Mouse (Mus musculus): ENCODE results near the gene Phip.

Phip gene

DNA sequence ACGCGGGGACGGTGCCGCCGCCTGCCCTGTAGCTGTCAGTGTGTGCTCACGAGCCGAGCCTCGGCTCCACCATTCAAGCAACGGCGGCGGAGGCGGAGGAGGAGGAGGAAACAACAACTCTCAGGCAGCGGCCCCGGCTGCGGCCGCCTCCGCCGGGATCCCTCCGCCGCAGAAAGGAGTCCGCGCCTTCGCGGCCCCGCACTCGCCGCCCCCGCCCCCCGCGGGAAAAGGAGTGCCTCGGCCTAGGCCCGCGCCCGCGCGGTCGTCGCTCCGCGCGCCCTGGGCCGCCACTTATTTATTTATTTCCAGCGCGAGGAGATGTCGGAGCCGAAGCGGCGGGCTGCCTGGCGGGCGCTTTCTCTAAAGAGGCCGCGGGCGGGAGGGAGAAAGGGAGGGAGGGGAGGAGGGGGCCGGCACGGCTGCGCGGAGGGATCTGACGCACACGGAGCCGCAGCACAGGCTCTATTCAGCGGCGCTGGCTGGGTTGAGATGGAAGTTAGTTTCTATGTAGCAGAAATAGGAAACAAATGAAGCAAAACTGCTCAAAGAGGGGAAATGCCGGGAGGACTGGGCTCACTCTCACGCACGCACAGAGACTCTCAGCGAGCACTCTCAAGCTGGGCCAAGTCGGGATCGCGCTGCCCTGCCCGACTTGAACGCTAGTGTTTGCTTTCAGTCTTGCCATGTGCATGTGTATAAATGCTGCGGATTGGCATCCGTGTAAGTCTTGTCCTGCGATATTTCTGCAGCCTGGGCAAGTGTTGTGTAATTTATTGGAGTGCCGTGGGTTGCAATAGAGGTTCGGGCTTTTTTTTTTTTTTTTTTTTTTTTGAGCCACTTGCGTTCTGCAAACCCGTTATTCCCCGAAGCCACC is at the start of gene Phip:
Gene Phip, minus strand, starts transcription at position 175 of the 874 bp plus-strand sequence.
- DNase-seq (ENCODE audit: low read depth, low spot score): peak; percentile 95

- no peak for DNase-seq (ENCODE audit: low read depth, low spot score)
These were observed 48.4 kb upstream of the Phip start for GRCm38 (mm10) chr9:83023724-83024123.

- DNase-seq (ENCODE audit: low read depth, low spot score): no peak
These were observed 39.2 kb upstream of the Phip start for GRCm38 (mm10) chr9:83014516-83014915.

DNA sequence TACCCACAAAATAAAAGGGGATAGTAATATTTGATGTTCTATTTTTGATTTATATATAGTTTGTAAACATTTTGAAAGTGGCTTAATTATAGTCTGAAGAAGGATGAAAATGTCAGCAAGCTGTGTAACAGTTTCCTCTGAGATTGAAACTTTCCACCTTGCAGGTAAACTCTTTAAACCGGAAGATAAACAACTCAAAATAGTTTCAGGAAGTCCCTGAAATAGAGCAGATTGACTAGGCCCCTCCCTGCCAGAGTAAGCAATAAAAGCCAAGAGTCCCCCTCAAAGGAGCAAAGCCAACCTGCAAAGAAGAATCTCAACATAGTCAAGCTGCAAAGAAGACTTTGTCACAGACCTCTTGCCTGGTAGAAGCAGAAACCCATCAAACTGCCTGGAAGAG is 33.0 kb upstream of the Phip start:
- no peak for DNase-seq (ENCODE audit: low read depth, low spot score)

GRCm38 (mm10) chr9:83001342-83001741 is 26.0 kb upstream of the Phip start:
- no peak for DNase-seq (ENCODE audit: low read depth, low spot score)

- DNase-seq (ENCODE audit: low read depth, low spot score): no peak
These were observed 22.6 kb upstream of the Phip start for GRCm38 (mm10) chr9:82997765-82998500.

GRCm38 (mm10) chr9:82976936-82977335 is 1.6 kb upstream of the Phip start:
- no peak for DNase-seq (ENCODE audit: low read depth, low spot score)

- DNase-seq (ENCODE audit: low read depth, low spot score): no peak
These were observed 903 bp upstream of the Phip start for GRCm38 (mm10) chr9:82976219-82976618.

DNA sequence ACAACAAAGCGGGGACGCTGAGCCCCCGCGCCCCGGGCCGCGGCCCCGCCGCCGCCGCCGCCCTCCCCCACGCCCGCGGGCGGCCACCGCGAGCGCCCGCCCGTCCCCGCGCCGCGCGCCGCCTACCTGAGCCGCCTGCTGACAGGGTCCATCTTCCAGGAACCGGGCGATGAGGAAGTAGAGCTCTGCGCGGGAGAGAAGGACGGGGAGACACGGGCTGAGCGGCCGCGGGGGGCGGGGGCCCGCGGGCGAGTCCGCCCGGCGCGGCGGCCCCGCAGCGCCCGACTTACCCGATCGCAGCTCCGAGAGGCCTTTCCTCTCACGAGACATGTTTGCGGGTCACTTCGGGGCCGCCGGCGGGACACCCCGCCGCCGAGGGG is 364 bp downstream of the Phip start:
- DNase-seq (ENCODE audit: low read depth, low spot score): no peak

GRCm38 (mm10) chr9:82974187-82974861 is 992 bp downstream of the Phip start:
- peak; percentile 89 for DNase-seq (ENCODE audit: low read depth, low spot score)

DNA sequence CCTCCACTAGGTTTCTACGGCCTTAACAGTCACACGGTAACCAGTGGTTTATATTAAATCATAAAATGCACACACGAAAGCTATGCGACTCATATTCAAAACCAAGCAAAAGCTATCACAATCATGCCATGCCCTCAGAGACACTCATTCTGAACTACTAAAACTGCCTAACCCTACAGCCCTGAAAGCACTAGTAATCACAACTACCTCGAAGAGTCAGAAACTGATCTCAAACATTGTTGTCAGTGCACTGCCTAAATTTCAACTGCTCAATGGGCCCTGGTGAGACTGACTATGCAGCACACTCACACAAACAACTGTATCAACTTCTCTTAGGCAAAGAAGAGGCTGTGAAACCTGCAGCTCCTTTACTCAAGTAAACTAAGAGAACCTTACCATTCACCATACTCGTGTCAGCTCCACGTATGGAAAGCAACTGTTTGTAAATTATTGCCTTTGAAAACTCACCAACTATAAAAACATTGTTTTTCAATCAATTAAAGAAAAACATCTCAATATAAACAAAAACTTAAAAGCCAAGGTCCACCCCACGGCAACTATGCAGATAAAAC is 1.9 kb downstream of the Phip start:
- DNase-seq (ENCODE audit: low read depth, low spot score): no peak

- DNase-seq (ENCODE audit: low read depth, low spot score): no peak
These were observed 3.9 kb downstream of the Phip start for GRCm38 (mm10) chr9:82971433-82971832.

GRCm38 (mm10) chr9:82967076-82967621 is 8.2 kb downstream of the Phip start:
- DNase-seq (ENCODE audit: low read depth, low spot score): no peak

DNA sequence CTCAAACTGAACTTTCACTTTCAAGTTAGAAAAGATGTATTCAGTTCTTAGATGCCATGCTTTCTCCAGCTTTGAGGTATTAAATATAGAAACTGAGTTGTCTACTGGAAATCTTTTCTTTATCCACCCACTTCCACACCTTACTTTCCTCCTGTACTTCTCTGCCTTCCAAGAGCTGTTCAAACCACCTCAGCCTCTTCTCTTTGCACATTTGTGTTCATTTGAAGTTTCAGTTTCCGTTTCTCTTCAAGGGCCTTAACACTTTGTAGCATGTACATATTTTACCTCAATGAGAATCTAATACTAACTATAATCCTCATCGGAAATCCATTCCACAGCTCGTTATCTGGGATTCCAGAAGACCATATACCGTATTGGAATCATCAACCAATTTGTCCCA is 11.3 kb downstream of the Phip start:
- DNase-seq (ENCODE audit: low read depth, low spot score): no peak

DNA sequence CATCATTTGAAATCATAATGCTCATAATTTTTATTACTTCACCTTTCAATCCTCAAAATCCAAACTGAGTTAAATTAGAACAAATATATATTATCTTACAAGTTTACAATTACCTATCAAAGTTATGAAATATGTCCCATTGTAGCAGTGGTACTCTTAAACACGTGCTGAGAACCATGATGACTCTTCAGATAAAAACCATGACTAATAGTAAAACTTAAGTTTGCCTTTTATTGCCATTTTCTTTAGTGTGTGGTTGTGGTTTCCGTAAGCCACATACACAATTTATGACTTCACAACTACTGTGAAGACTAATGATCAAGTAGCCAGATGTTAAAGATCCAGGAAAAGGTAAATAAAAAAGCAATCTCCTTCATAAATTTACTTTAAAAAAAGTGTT is 14.0 kb downstream of the Phip start:
- no peak for DNase-seq (ENCODE audit: low read depth, low spot score)

DNA sequence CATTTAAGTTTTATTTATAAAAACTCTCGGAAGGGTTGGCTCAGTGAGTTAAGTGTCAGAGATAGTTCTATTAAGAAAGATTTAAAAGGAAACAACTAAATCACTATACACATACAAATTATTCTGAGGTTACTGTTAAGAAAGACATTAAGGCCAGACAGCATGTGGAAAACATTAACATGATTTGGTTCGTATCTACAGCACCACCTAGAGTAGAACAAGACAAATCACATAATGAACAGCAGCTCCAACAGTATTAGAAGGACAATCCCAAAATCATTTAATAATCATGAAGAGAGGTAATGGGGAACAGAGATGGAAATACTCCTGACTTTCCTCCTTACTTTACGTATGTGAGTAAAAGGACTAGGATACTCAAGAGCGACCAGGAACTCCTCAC is 20.0 kb downstream of the Phip start:
- no peak for DNase-seq (ENCODE audit: low read depth, low spot score)

DNA sequence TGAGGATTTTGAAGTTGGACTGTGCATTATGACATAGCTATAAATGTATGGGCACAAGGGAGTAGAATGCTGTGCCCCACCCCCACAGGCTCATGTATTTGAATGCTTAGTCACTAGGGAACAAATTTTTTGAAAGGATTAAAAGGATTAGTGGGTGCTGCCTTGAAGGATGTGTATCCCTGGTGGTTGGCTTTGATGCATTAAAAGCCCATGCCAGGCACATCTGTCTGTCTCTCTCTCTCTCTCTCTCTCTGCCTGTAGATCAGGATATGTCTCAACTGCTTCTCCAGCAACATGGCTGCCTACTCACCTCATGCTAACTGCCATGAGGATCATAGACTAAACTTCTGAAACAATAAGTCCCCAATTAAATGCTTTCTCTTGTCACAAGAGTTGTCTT is 23.0 kb downstream of the Phip start:
- DNase-seq (ENCODE audit: low read depth, low spot score): no peak

DNA sequence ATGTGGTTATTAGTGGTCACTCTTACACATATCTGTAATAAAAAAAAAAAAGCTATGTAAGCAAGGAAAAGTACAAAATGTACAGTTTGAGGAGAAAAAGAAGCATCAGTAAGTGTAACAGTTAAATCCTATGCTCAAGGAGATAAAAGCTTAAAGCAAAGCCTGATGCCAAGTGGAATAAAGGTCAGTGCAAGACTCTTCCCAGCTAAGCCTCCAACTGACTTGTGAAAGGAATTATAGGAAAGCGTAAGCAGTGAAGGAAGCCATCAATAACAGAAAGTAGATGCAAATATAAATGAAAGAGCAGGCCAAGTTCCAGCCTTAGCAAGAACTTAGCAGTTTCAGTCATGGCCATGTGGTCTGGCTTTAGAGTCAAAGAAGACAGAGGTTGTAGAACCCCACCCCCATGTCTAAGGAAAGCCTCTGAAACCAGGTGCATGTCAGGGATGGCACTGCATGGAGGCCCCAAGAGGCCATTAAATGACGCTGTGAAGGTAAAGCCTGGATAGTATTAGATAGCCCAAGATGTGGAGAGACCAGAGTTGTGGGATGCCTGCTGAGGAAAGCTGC is 23.8 kb downstream of the Phip start:
- no peak for DNase-seq (ENCODE audit: low read depth, low spot score)

GRCm38 (mm10) chr9:82907246-82907645 is 68.1 kb downstream of the Phip start:
- DNase-seq (ENCODE audit: low read depth, low spot score): no peak

GRCm38 (mm10) chr9:82888645-82889044 is 86.7 kb downstream of the Phip start:
- DNase-seq (ENCODE audit: low read depth, low spot score): no peak

DNA sequence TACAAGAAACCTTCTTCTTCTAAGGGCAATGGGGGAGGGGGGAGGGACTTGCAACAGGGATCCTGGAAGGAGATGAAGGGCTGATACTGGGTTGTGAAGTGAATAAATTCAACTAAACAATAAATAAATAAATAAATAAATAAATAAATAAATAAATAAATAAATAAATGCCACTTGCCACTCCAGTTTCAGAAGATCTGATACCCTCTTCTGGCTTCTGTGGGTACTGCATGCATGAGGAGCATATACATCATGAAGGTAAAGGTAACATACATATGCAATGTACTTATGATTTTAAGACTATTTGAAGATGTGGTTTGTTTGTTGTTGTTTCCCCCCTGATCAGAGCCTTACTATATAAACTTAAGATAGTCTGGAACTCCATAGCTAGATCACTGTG is 91.1 kb downstream of the Phip start:
- peak; percentile 37 for DNase-seq (ENCODE audit: low read depth, low spot score)

Measured in mesoderm, embryonic 11.5 days (tissue).